Mouse (Mus musculus) kidney, adult 2 months (tissue): ENCODE results near the gene Olfr691.

Source experiments
- CTCF ChIP-seq: fragments of 200-500 bp; conservative IDR thresholded peaks from 2 replicates; pipeline ENCODE4 v1.5.1; 2011; ENCODE audit warnings: low read depth, mild to moderate bottlenecking, control low read depth, low read length, moderate library complexity, mixed read lengths; ENCODE audit not compliant: insufficient read depth, insufficient read length
- POLR2A ChIP-seq: fragments of 200-500 bp; IDR thresholded peaks from one replicate; pipeline ENCODE4 v1.6.1; 2011; ENCODE audit warnings: low read depth, low read length, control low read depth

GRCm38 (mm10) chr7:105373976-105374375, 31.9 kb upstream of the Olfr691 start:
- TF ChIP-seq POLR2A (no peak), CTCF (no peak)
